Mouse (Mus musculus) kidney, postnatal 0 days (tissue): ENCODE results near the gene Nsl1. TPM values are rescaled to one million over a fixed set of nuclear protein-coding genes. Genes with fewer than 3 reads are reported as not detected.

Source experiments
- ATAC-seq: fragments of 200-750 bp; cut with Nextera tagmentation; replicated peaks from 2 replicates; pipeline ENCODE4 v1.8.0; 2017; ENCODE audit warnings: low read depth, moderate number of reproducible peaks, moderate TSS enrichment, moderate library complexity; ENCODE audit not compliant: low FRiP score
- DNase-seq: peaks from one replicate; pipeline ENCODE4 v3.0.0-alpha.2; 2016; ENCODE audit warnings: low spot score
- H3K27ac ChIP-seq: fragments of 300-500 bp; sonication (generic); 2 replicates; pipeline ENCODE4 v1.5.1; 2014; ENCODE audit warnings: mild to moderate bottlenecking
- H3K27me3 ChIP-seq: fragments of 300-500 bp; sonication (generic); 2 replicates; pipeline ENCODE4 v1.6.1; 2014; ENCODE audit warnings: low read length, mixed read lengths; ENCODE audit not compliant: insufficient read depth
- H3K36me3 ChIP-seq: fragments of 300-500 bp; sonication (generic); 2 replicates; pipeline ENCODE4 v1.6.1; 2014; ENCODE audit warnings: low read length, mixed read lengths; ENCODE audit not compliant: insufficient read depth
- H3K4me1 ChIP-seq: fragments of 300-500 bp; sonication (generic); replicated peaks from 2 replicates; pipeline ENCODE4 v1.6.1; 2014; ENCODE audit warnings: antibody characterized with exemption, low read length, mixed read lengths; ENCODE audit not compliant: insufficient read depth
- H3K4me2 ChIP-seq: fragments of 300-500 bp; sonication (generic); 2 replicates; pipeline ENCODE4 v1.6.1; 2014; ENCODE audit warnings: mild to moderate bottlenecking, low read length, moderate library complexity, mixed read lengths
- H3K4me3 ChIP-seq: fragments of 300-500 bp; sonication (generic); replicated peaks from 2 replicates; pipeline ENCODE4 v1.5.1; 2014; ENCODE audit warnings: low read depth, low read length
- H3K9ac ChIP-seq: fragments of 300-500 bp; sonication (generic); 2 replicates; pipeline ENCODE4 v1.6.1; 2014; ENCODE audit warnings: low read depth, low read length
- H3K9me3 ChIP-seq: fragments of 300-500 bp; sonication (generic); replicated peaks from 2 replicates; pipeline ENCODE4 v1.6.1; 2016; ENCODE audit warnings: low read length, inconsistent platforms, mixed read lengths
- CTCF ChIP-seq: IDR thresholded peaks from 2 replicates; pipeline ENCODE4 v1.5.1; 2016; ENCODE audit warnings: antibody characterized with exemption, low read depth, mild to moderate bottlenecking, moderate library complexity
- WGBS: fragments of 180-500 bp; shearing (Covaris S2); extraction: QIAGEN DNeasy Blood & Tissue Kit; methylation state at CpG from one replicate; pipeline ENCODE4 v1.1.7; 2014; 5-methylcytosine and 5-hydroxymethylcytosine counted together
- polyA plus RNA-seq: library from polyadenylated mRNA; unstranded; fragments of >200 nt; fragmentation: Nextera tagmentation; extraction: Ambion mirVana; gene quantifications from 2 replicates; pipeline ENCODE4 v1.2.1, GENCODE M21; 2015

The Nsl1 gene
- polyA plus RNA-seq, 1 experiment from 2014 or later: 8.6 TPM

- ATAC-seq (peak; percentile 12; the same call in 1 of the 2 replicates), DNase-seq (no peak)
- no peak overlapping the region for H3K27ac ChIP-seq
- no peak for TF ChIP-seq CTCF
- H3K27me3 ChIP-seq: no peaks in the 10 kb centered on the region
- peak overlapping the region; percentile 68 for H3K4me3 ChIP-seq
- H3K36me3 ChIP-seq: no peaks in the 10 kb centered on the region
- H3K4me2 ChIP-seq: peak overlapping the region; percentile 98
- no peaks in the 10 kb centered on the region for H3K9me3 ChIP-seq
- 0 out of 2 replicates have a peak, but pooled peaks cover 11% of the 10 kb centered on the region for H3K4me1 ChIP-seq
- WGBS: 35% methylated on average over 14 of the region's 14 CpGs
- 0 out of 2 replicates have a peak overlapping the region, but pooled peaks have one; percentile 56 for H3K9ac ChIP-seq
Observed at GRCm38 (mm10) chr1:191096871-191097681, 34.3 kb downstream of the Nsl1 start.

DNA sequence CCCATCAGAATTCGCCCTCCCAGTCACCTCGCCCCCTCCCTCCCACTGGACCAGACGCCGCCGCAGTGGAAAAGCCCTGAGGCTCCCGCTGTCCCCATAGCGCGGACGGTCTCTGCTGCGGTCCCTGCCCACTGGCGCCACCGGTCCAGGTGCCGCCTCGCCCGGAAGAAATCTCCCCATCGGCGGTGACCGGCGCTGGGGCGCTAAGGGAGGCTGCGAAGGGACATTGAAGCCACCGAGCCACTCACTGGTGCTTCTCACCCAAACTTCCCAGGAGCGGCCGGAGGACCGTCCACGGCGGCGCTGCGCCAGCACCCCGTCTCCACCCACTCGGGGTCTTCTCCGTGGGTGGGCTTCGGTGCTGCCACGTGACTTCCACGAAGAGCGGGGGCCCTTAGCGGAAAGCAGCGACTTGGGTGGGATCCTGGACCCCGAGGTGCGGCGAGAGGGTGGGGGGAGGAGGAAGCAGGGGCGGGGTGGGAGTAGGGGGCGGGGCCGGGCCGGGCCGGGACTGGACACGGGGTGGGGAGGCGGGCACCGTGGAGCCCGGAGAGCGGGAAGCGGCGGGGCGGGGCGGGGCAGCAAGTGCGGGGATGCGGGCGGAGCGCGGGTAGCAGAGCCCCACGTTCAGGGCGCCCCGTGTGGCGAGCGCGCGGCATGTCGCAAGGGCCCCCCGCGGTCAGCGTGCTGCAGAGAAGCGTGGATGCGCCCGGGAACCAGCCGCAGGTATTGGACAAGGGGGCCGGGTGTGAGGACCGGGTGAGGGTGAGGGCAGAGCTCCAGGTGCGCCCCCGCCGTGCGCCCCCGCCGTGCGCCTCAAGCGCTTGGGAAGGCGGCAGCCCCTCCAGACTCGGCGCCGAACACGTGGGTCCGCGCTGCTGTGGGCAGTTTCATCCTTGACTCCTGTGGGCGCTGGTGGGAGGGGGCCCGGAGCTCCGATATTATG lies 35.3 kb downstream of the Nsl1 start, which contains the start of gene Batf3:
Gene Batf3 (plus strand): TSS at position 46 of the 946 bp plus-strand sequence.
- peak; percentile 59 for ATAC-seq
- peak within 1 kb of the TSS; percentile 42; the same call in 1 of the 2 replicates for H3K27ac ChIP-seq
- no peaks in the 10 kb centered on the region for H3K36me3 ChIP-seq
- H3K4me1 ChIP-seq: 0 out of 2 replicates have a peak, but pooled peaks cover 11% of the 10 kb centered on the region
- no peaks in the 10 kb centered on the region for H3K9me3 ChIP-seq
- H3K4me3 ChIP-seq: peak within 1 kb of the TSS; percentile 68
- H3K27me3 ChIP-seq: no peaks in the 10 kb centered on the region
- WGBS: under 1% methylated on average over 80 of the region's 95 CpGs
- DNase-seq: peak; percentile 58
- TF ChIP-seq CTCF: peak; percentile 51
- peak within 1 kb of the TSS; percentile 56 for H3K9ac ChIP-seq
- peak within 1 kb of the TSS; percentile 98 for H3K4me2 ChIP-seq

DNA sequence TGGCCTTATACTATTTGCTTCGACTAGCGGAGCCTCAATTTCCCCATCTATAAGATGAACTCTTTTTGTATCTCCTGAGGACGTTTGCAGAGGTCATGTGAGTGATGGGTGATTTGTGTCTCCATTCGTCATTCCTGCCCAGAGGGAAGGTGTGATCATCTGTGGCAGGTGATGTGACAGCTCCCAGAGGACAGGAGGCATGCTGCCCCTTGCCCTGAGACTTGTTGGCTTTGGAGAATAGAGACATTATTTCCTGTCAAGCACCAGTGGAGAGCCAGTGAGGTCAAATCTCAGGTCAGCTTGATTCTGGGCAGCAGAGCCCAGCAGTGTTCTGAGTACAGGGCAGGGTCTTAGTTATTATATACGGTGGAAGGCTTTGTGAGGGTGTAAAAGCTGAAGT lies 36.3 kb downstream of the Nsl1 start:
- Histone ChIP-seq H3K27me3 (no peaks in the 10 kb centered on the region), H3K9ac (no peak overlapping the region), H3K4me2 (peak overlapping the region; percentile 98; the same call in 1 of the 2 replicates), H3K27ac (no peak overlapping the region), H3K36me3 (no peaks in the 10 kb centered on the region), H3K9me3 (no peaks in the 10 kb centered on the region), H3K4me3 (peak overlapping the region; percentile 68; the same call in 1 of the 2 replicates), H3K4me1 (0 out of 2 replicates have a peak, but pooled peaks cover 11% of the 10 kb centered on the region)
- WGBS: 33% methylated on average over 5 of the region's 5 CpGs
- TF ChIP-seq CTCF: no peak
- DNase-seq (no peak), ATAC-seq (no peak)

GRCm38 (mm10) chr1:191099772-191100291 lies 37.0 kb downstream of the Nsl1 start:
- Histone ChIP-seq H3K36me3 (no peaks in the 10 kb centered on the region), H3K27me3 (no peaks in the 10 kb centered on the region), H3K4me2 (no peak overlapping the region), H3K4me1 (0 out of 2 replicates have a peak, but pooled peaks cover 11% of the 10 kb centered on the region), H3K9me3 (no peaks in the 10 kb centered on the region), H3K4me3 (no peak overlapping the region), H3K27ac (no peak overlapping the region), H3K9ac (no peak overlapping the region)
- no peak for DNase-seq
- WGBS: 65% methylated on average over 5 of the region's 5 CpGs
- no peak for TF ChIP-seq CTCF
- ATAC-seq: no peak

- Histone ChIP-seq H3K36me3 (no peaks in the 10 kb centered on the region), H3K9ac (no peak overlapping the region), H3K4me3 (no peak overlapping the region), H3K4me1 (0 out of 2 replicates have a peak, but pooled peaks cover 8% of the 10 kb centered on the region), H3K27ac (no peak overlapping the region), H3K27me3 (no peaks in the 10 kb centered on the region), H3K4me2 (no peak overlapping the region), H3K9me3 (no peaks in the 10 kb centered on the region)
- DNase-seq (no peak), ATAC-seq (no peak)
- WGBS: 84% methylated on average over 15 of the region's 15 CpGs
- TF ChIP-seq CTCF: no peak
Observed at GRCm38 (mm10) chr1:191102730-191103370, 40.0 kb downstream of the Nsl1 start.
